Mouse (Mus musculus) G1E-ER4 (cell line): ENCODE data around the gene Ranbp1. TPM values are rescaled to one million over a fixed set of nuclear protein-coding genes. Genes with fewer than 3 reads are reported as not detected.

Source experiments
- GATA1 ChIP-seq: IDR thresholded peaks from one replicate; pipeline ENCODE4 v1.8.0; 2012; ENCODE audit warnings: low read length, inconsistent platforms
- polyA plus RNA-seq: library from polyadenylated mRNA; stranded (reverse); fragments of >175 nt; gene quantifications from 2 replicates; pipeline ENCODE4 v1.2.3, GENCODE M21; 2012

Gene Ranbp1
- polyA plus RNA-seq, 1 experiment, result 1,811 TPM

DNA sequence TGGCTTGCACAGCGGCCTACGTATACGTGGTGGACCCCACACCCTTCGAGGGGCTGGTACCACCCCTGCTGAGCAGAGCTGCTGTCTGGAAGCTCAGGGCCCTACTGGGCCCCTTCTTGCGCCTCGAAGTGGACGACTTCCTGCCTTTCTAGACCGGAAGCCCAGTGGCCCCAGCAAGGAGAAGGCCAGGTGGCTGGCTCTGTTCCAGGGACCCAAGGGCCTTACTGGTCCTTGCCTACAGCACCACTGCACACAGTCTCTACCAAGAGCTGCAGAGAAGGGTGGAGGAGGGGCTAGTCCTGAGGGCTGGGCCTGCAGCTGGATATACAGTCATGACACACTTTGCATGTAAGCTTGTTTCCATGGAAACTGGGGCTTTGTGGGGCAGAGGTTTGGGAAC, 28.5 kb downstream of the Ranbp1 start:
- no peak for TF ChIP-seq GATA1

- TF ChIP-seq GATA1, result no peak
Observed at GRCm38 (mm10) chr16:18218580-18218996, 29.9 kb downstream of the Ranbp1 start.

DNA sequence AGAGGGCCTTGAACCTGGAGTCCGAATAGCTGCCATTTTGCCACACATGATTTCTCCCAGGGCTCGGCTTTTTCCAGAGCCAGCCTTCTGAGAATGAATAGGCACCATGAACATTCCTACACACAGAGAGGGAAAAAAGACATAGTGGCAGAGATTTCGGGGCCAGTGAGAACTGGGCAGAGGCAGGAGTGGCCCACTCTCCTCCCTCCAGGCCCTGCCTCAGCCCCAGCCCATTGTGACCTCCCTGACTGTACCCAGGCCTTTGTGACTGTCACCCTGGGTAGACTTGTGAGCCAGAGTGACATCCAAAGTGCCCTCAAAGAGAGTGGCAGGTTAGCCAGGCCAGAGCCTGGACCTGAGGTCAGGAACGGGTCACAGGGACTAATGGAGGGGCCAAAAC, 31.0 kb downstream of the Ranbp1 start, which contains the start of gene Ccdc188:
Ccdc188 (plus strand) TSS at position 301 of the 400 bp plus-strand sequence.
- TF ChIP-seq GATA1, result no peak

- no peak for TF ChIP-seq GATA1
Observed at GRCm38 (mm10) chr16:18214858-18215257, 33.7 kb downstream of the Ranbp1 start.

- no peak for TF ChIP-seq GATA1
Observed at GRCm38 (mm10) chr16:18213689-18214088, 34.8 kb downstream of the Ranbp1 start.

DNA sequence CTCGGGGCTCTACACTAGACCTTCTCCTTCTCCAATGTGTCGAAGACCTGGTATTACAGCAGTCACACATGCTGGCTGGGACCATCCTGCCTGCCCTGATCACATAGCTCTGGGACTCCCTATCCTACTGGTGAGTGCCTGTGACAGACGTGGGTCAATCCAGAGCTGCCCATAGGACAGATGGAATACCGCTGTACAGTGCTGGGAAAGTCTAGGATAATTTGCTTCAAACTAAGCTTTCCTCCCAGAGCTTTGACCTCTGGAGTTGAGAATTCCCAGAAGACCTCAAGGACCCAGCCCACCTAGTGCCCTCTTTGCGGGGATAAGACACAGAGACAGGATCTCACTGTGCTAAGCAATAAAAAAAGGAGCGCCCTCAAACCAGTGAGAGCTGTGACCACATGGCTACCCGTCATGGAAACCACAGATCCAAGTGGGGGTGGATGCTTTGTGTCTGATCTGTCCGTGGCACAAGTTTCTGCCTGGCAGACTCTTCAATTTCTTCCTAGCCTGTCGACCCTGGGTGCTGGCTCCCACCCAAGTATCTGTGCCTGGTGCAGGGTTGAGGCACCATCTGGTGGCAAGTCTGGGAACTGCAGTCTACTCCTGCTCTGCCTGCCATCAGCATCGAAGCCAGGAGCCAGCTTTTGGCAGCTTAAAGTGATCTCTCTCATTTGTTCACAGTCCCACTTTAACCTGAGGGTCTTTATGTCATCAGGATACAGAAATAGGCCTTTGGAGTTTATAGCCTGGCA, 36.9 kb downstream of the Ranbp1 start:
- no peak for TF ChIP-seq GATA1

- TF ChIP-seq GATA1, result no peak
Observed at GRCm38 (mm10) chr16:18210701-18211416, 37.7 kb downstream of the Ranbp1 start.

DNA sequence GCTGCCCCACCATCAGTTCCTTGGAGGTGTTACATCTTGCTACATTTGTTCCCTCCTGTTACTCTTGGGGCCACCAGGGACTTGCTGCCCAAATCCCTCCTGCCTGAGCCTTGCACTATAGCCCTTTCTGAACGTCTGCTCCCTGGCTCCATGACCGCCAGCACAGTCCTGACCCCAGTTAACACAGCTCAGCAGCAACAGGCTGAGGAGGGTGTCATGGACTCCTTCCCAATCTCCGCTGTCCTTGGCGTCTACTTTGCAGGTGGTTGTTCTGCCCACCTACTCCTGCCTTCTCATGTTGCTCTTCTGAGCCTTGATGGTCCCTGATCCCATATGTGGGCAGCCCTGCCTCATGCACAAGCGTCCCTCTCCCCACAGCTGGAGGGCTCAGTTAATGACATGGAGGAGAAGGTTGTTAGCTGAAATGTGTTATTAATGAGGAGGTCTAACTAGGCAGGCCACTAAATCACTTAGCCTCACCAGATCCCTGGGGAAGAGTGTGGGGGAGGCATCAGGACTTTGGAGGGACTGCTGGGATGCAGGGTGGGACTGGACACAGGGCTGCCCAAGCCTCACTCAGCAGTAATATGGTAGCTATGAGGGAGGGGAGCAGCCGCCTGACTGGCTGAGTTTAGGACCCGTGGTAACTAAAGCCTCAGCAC, 45.0 kb downstream of the Ranbp1 start:
- no peak for TF ChIP-seq GATA1

DNA sequence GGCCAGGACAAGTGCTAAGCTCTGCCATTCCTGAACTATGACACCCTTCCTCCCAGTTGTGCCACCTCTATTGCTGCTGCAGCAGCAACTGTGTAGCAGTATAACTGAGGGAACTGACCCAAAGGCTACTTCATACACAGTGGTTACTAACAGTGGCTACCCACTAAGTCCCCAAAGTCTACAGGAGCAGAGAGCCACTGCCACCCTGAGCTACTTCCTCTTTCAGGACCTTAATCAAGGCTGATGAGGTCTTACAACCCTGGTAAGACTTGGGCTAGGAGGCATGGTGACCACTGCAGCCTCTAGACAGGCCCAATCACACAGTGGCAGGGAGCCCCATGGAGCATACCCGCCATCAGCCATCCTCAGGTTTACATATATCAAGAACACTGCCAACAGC, 46.5 kb downstream of the Ranbp1 start:
- no peak for TF ChIP-seq GATA1

GRCm38 (mm10) chr16:18201620-18202019, 46.9 kb downstream of the Ranbp1 start:
- no peak for TF ChIP-seq GATA1

DNA sequence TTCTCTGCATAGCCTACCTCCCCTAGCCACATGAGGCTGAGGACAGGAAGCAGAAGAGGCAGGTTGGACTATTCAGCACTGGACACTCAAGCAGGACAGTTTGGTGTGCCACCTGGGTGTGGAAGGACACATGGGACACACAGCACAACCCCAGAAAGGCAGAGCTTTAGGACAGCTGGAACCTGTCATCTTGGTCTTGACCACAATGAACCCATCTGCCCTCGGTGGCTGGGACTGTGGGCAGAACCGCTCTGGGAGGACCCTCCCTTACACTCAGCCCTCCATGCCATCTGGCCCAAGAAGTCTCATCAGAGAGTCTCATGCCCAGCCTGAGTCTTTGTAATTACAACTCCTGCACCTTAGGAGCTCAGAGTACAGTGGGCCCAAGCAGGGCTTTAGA, 48.5 kb downstream of the Ranbp1 start:
- TF ChIP-seq GATA1, result no peak

DNA sequence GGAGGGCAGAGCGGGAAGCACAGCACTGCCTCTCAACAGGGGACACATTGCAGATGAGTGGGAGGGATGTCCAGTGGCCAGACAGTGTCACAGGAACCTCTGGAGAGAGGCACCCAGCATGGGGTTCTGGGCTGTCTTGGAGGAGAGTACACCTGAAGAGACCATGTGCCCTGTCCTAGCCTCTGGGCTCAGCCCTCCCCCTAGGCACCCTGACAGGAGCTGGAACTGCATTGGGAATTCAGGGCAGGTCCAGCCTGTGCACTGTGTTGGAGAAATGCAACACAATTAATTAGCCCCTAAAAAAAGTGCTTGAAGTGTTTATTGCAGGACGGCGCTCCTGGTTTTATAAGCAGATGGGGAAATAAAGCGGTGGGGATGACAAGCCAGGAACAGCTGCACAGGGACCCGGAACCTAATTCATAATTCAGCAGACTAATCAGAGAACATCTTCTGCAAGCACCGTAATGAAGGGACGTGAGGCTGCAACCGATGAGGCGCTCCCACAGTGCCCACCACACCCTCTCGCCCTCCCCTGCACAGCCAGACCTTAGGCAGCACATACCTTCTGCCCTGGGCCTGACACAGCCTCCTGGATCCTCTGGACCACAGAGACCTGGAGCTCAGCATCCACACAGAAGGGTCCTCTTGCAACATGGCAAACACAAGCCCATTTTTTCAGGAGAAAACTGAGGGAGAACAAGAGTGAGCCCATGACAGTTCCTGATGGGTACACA, 50.0 kb downstream of the Ranbp1 start:
- TF ChIP-seq GATA1, result no peak

- no peak for TF ChIP-seq GATA1
Observed at GRCm38 (mm10) chr16:18197881-18198280, 50.7 kb downstream of the Ranbp1 start.

- no peak for TF ChIP-seq GATA1
Observed at GRCm38 (mm10) chr16:18195068-18195467, 53.5 kb downstream of the Ranbp1 start.

DNA sequence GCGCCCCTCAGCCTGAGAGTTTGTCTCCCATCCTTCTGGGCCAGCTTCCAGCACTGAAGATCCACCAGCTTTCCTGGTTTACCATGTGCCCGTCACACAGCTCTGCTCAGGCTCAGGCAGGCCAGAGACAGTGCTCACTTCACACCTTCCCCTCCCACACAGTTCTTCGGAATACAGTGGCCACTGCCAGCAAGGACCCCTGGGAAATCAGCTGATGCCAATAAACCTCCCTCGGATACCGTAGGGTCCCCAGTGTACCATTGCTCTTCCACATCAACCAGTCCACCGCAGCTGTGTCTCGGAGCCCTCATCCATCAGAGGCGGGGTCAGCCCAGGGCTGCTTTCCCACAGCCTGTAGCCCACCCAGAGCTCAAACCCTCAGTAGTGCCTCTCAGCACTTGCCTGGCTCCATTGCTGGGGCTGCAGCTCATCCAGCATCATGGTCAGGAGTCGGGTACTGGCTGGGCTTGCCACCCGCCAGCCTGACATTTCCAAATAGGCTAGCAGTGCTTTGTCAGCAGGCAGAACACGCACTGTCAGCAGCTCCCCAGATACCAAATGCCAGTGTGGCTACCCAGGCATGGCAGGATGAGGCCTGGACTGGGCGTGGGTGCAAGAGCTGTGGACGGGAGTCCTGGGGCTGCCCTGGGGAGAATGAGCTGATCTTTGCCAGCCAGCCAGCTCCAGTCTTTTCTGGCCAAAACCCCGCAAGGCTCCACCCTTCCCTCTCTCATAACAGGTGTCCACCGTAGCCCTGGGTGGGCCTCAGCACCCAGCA, 54.1 kb downstream of the Ranbp1 start:
- TF ChIP-seq GATA1, result no peak

DNA sequence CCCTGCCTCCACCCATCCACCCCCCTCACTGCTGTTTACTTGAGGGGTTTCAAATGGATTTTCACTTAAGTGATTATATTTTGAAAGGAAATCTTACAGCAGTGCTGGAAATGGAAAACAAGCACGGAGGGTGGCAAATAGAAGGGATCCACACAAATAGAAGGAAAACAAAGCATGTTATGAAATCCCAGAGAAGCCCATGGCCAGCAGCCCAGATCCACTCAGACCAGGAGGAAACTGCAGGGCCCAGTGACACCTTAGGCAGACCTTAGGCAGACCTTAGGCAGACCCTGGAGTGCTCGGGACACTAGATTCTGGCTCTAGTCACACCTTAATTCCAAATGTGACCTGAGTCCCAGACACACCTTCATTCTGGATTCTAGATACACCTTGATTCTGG, 57.5 kb downstream of the Ranbp1 start:
- no peak for TF ChIP-seq GATA1

Other genes with a start within 250 kb of the Ranbp1 start
- 41.0 and 45.2 TPM in 2 replicates for gene Dgcr6, start 195.9 kb downstream of the Ranbp1 start, polyA plus RNA-seq
- 6.0 and 7.7 TPM in 2 replicates for gene Prodh, start 158.5 kb downstream of the Ranbp1 start, polyA plus RNA-seq
- gene Rtn4r, start 121.1 kb downstream of the Ranbp1 start, polyA plus RNA-seq, result 0.03 TPM in 1 of 2 replicates, not detected in the other
- gene Ccdc188, start 30.9 kb downstream of the Ranbp1 start, polyA plus RNA-seq, result not detected in 2 replicates
- gene Zdhhc8, start 13.6 kb downstream of the Ranbp1 start, polyA plus RNA-seq, result 3.8 and 4.3 TPM in 2 replicates
- gene Trmt2a, start 53 bp downstream of the Ranbp1 start, polyA plus RNA-seq, result 90.5 and 92.7 TPM in 2 replicates
- not detected in 2 replicates for gene Gm49776, start 9.6 kb upstream of the Ranbp1 start, polyA plus RNA-seq
- 5.3 and 13.9 TPM in 2 replicates for gene Dgcr8, start 40.5 kb upstream of the Ranbp1 start, polyA plus RNA-seq
- 36.6 and 47.4 TPM in 2 replicates for gene Tango2, start 99.4 kb upstream of the Ranbp1 start, polyA plus RNA-seq
- gene Arvcf, start 99.5 kb upstream of the Ranbp1 start, polyA plus RNA-seq, result 41.0 and 49.1 TPM in 2 replicates
- 13.1 and 16.2 TPM in 2 replicates for gene Txnrd2, start 177.7 kb upstream of the Ranbp1 start, polyA plus RNA-seq
- 37.8 and 85.4 TPM in 2 replicates for gene Comt, start 178.1 kb upstream of the Ranbp1 start, polyA plus RNA-seq
- 7.7 and 12.0 TPM in 2 replicates for gene Gnb1l, start 250.0 kb upstream of the Ranbp1 start, polyA plus RNA-seq